Mouse (Mus musculus): ENCODE measurements around the gene Fam222b. TPM values are rescaled to one million over a fixed set of nuclear protein-coding genes. Genes with fewer than 3 reads are reported as not detected.
"Not testable (repeated sequence)": the region's sequence is repeated elsewhere in the genome, so short reads cannot be mapped to it uniquely, and the experiment has no call there.

The Fam222b gene
- total RNA-seq, 1 experiment from 2014 or later, result 19.1 TPM

GRCm38 (mm10) chr11:78180081-78180761 is 85.8 kb downstream of the Fam222b start:
- DNase-seq, result no peak

- no peak for DNase-seq
Observed at GRCm38 (mm10) chr11:78181830-78182357, 87.4 kb downstream of the Fam222b start.

GRCm38 (mm10) chr11:78182450-78182849 is 88.0 kb downstream of the Fam222b start:
- DNase-seq, result no peak

GRCm38 (mm10) chr11:78182961-78183844 is 88.7 kb downstream of the Fam222b start, which contains the start of gene Rpl23a:
Rpl23a (minus strand) TSS chr11:78183584.
- DNase-seq, result peak; percentile 85

GRCm38 (mm10) chr11:78183884-78184514 is 89.5 kb downstream of the Fam222b start:
- DNase-seq, result no peak

GRCm38 (mm10) chr11:78184702-78185101 is 90.2 kb downstream of the Fam222b start:
- not testable (repeated sequence) for DNase-seq

- peak; percentile 92 for DNase-seq
Observed at GRCm38 (mm10) chr11:78188331-78189233, 94.1 kb downstream of the Fam222b start, which contains the start of gene Rab34. Rab34 (plus strand) TSS chr11:78188430.

GRCm38 (mm10) chr11:78189234-78190040 is 95.0 kb downstream of the Fam222b start:
- peak; percentile 87 for DNase-seq

- DNase-seq, result no peak
Observed at GRCm38 (mm10) chr11:78190041-78190440, 95.6 kb downstream of the Fam222b start.

- no peak for DNase-seq
Observed at GRCm38 (mm10) chr11:78193113-78193512, 98.7 kb downstream of the Fam222b start, which contains the start of gene Proca1. Proca1 (plus strand) TSS chr11:78193392.

- peak; percentile 90 for DNase-seq
Observed at GRCm38 (mm10) chr11:78194411-78195100, 100.1 kb downstream of the Fam222b start.

GRCm38 (mm10) chr11:78195101-78195863 is 100.8 kb downstream of the Fam222b start:
- DNase-seq, result no peak

- no peak for DNase-seq
Observed at GRCm38 (mm10) chr11:78202372-78202771, 107.9 kb downstream of the Fam222b start.

- peak; percentile 58 for DNase-seq
Observed at GRCm38 (mm10) chr11:78204287-78204686, 109.8 kb downstream of the Fam222b start.

- DNase-seq, result no peak
Observed at GRCm38 (mm10) chr11:78205361-78206206, 111.1 kb downstream of the Fam222b start.
